Mouse (Mus musculus) embryonic fibroblast, embryonic 13.5 days (primary cell): ENCODE results near the gene Sik2.

Source experiments
- CTCF ChIP-seq: IDR thresholded peaks from 2 replicates; pipeline ENCODE4 v1.5.1; 2011; ENCODE audit warnings: mild to moderate bottlenecking, control low read depth, low read length, moderate library complexity, borderline replicate concordance; ENCODE audit not compliant: insufficient read depth
- POLR2A ChIP-seq: IDR thresholded peaks from 2 replicates; pipeline ENCODE4 v1.6.1; 2011; ENCODE audit warnings: low read depth, mild to moderate bottlenecking, control low read depth, low read length, moderate library complexity

GRCm38 (mm10) chr9:50865803-50866202 lies 143.1 kb downstream of the Sik2 start:
- TF ChIP-seq CTCF, result no peak
- no peak for TF ChIP-seq POLR2A
